Mouse (Mus musculus) midbrain, embryonic 16.5 days (tissue): ENCODE results near the gene Vgll3. TPM values are rescaled to one million over a fixed set of nuclear protein-coding genes. Genes with fewer than 3 reads are reported as not detected.
A peak's percentile ranks its signal among the peaks of the same experiment; 100 is the strongest.

Experiments used
- ATAC-seq: fragments of 200-750 bp; cut with Nextera tagmentation; 2 replicates; pipeline ENCODE4 v1.8.0; 2017; ENCODE audit warnings: moderate TSS enrichment
- H3K27ac ChIP-seq: fragments of 300-500 bp; sonication (generic); 2 replicates; pipeline ENCODE4 v1.5.1; 2014; ENCODE audit warnings: mild to moderate bottlenecking, low read length, mixed read lengths
- H3K27me3 ChIP-seq: fragments of 300-500 bp; sonication (generic); 2 replicates; pipeline ENCODE4 v1.6.1; 2014; ENCODE audit warnings: low read depth, low read length, mixed read lengths; ENCODE audit not compliant: control insufficient read depth, insufficient read depth
- H3K36me3 ChIP-seq: fragments of 300-500 bp; sonication (generic); 2 replicates; pipeline ENCODE4 v1.6.1; 2014; ENCODE audit warnings: mild to moderate bottlenecking, low read length, moderate library complexity, mixed read lengths; ENCODE audit not compliant: control insufficient read depth, insufficient read depth
- H3K4me1 ChIP-seq: fragments of 300-500 bp; sonication (generic); 2 replicates; pipeline ENCODE4 v1.6.1; 2014; ENCODE audit warnings: mild to moderate bottlenecking, low read length, mixed read lengths; ENCODE audit not compliant: control insufficient read depth, insufficient read depth
- H3K4me2 ChIP-seq: fragments of 300-500 bp; sonication (generic); 2 replicates; pipeline ENCODE4 v1.6.1; 2014; ENCODE audit warnings: mild to moderate bottlenecking, low read length, mixed read lengths
- H3K4me3 ChIP-seq: fragments of 300-500 bp; sonication (generic); 2 replicates; pipeline ENCODE4 v1.5.1; 2014; ENCODE audit warnings: low read depth, mild to moderate bottlenecking, low read length, moderate library complexity, mixed read lengths
- H3K9ac ChIP-seq: fragments of 300-500 bp; sonication (generic); 2 replicates; pipeline ENCODE4 v1.6.1; 2014; ENCODE audit warnings: low read depth, low read length, mixed read lengths
- H3K9me3 ChIP-seq: fragments of 300-500 bp; sonication (generic); replicated peaks from 2 replicates; pipeline ENCODE4 v1.6.1; 2014; ENCODE audit warnings: mild to moderate bottlenecking, low read length, mixed read lengths; ENCODE audit not compliant: control insufficient read depth, poor library complexity, severe bottlenecking
- WGBS: fragments of 180-500 bp; shearing (Covaris S2); extraction: QIAGEN DNeasy Blood & Tissue Kit; methylation state at CpG from one replicate; pipeline ENCODE4 v1.1.7; 2014; 5-methylcytosine and 5-hydroxymethylcytosine counted together
- polyA plus RNA-seq: library from polyadenylated mRNA; unstranded; fragments of >200 nt; fragmentation: Nextera tagmentation; extraction: Ambion mirVana; gene quantifications from 2 replicates; pipeline ENCODE4 v1.2.1, GENCODE M21; 2015

The Vgll3 gene
- polyA plus RNA-seq, result 0.72 and 1.2 TPM in 2 replicates

DNA sequence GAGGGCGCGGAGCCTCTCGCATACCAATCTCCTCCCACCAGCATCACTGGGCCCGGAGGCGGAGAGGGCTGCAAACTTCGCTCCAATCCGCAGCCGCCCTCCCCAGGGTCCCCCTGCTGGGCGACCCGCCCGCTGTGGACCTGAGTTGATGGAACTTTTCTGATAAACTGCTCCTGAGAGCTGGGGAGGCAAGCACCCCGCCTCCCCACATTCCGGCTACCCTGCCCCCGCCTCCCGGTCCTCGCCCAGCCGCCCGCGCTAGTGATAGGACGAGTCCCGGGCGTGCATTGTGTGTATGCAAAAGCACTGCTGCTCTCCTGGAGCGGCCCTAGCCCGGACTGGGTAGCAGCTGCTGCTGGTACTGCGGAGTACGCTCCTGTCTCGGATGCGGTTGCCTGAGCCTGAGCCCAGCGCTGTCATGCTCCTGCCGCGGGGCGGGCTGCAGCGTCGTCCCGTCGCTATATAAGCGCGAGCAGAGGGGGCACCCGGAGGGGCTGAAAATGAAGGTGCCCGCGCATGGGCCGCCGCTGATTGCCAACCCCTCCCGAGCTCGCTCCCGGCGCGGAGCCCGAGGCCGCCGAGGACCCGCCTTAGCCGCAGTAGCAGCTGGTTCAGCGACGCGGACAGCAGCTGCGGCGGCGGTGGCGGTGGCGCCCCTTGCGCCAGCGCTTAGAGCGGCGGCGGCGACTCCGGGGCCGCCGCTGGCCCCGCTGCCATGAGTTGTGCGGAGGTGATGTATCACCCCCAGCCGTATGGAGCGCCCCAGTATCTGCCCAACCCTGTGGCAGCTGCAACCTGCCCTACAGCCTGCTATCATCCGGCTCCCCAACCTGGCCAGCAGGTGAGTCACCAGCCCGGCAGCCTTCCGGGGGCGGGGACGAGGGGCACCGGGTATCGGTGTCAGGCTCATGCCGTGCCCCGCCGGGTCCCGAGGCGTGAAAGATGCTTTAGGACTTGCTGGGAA, at the start of gene Vgll3:
Vgll3 (plus strand) TSS at position 340 of the 964 bp plus-strand sequence.
- Histone ChIP-seq H3K9me3 (0 out of 2 replicates have a peak, but pooled peaks cover 3% of the 10 kb centered on the region), H3K27me3 (no peaks in the 10 kb centered on the region; the same call in 1 of the 2 replicates), H3K27ac (peak within 1 kb of the TSS; percentile 42; the same call in 1 of the 2 replicates), H3K9ac (peak within 1 kb of the TSS; percentile 81), H3K4me2 (peak within 1 kb of the TSS; percentile 98), H3K4me1 (peaks cover 8% of the 10 kb centered on the region), H3K36me3 (no peaks in the 10 kb centered on the region), H3K4me3 (peak within 1 kb of the TSS; percentile 83)
- under 1% methylated on average over 84 of the region's 86 CpGs for WGBS
- ATAC-seq, result peak; percentile 99

DNA sequence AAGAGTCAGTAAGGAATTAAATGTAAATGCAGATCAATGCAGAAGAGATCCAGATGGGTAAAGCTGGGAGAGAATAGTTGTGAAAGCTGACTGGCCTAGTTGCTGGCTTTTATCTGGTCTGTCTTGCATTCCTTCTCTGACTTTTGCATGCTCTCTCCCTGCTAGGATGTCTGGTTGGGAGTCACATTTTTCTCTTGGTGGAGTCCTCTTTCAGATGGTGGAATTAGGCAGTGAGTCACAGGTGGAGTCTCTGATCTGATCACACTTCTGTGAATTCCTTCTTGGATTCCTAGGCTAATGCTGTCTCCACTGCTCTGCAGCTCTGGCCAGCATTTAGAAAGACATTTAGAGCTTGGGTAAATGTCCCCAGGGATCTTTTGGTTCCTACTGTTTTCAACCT, 49.1 kb upstream of the Vgll3 start:
- Histone ChIP-seq H3K27me3 (no peaks in the 10 kb centered on the region), H3K9ac (no peak overlapping the region), H3K27ac (no peak overlapping the region), H3K4me2 (no peak overlapping the region), H3K4me1 (no peaks in the 10 kb centered on the region), H3K4me3 (no peak overlapping the region), H3K9me3 (no peaks in the 10 kb centered on the region), H3K36me3 (no peaks in the 10 kb centered on the region)
- ATAC-seq, result no peak

DNA sequence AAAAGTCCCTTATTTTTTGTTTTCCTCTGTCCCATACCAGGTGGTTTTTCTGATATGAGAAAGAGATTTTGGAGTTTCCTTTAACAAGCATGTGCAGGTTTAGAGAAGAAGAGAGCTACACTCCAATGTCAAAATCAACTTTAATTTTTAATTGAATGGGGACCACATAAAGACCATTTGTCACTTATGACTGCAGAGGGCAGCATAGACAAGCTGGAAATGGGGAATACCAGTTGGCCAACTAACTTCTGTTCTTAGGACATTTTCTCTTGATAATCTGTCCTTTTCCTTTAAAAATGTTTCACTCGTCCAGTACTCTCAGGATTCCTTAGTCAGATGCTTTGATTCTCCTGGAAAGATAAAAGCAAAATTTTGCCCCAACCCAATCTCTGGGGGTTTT, 29.1 kb upstream of the Vgll3 start:
- Histone ChIP-seq H3K9me3 (no peaks in the 10 kb centered on the region), H3K27ac (no peak overlapping the region), H3K9ac (no peak overlapping the region), H3K27me3 (no peaks in the 10 kb centered on the region), H3K36me3 (no peaks in the 10 kb centered on the region), H3K4me3 (no peak overlapping the region), H3K4me2 (no peak overlapping the region), H3K4me1 (no peaks in the 10 kb centered on the region)
- 56% methylated on average over 1 of the region's 1 CpGs for WGBS
- ATAC-seq, result no peak

DNA sequence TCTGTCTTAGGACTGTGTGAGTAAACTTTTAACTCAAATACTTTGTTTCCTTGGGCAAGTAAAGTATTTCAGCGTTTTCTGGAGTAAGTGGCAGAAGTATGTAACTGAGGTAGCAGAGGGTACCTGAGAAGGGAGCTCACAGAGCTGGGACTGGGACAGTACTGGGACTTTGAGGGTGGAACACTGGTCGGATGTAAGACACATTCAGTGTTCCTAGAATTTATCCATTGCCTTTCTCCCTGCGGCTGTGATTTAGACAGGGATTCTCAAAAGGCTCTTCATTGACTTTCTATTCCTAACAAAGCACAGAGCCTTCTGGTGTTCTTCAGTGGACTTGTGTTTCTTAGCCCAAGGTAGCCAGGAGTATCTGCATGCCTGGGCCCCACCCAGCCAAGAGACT, 1.0 kb downstream of the Vgll3 start:
- H3K4me1 ChIP-seq, result peaks cover 8% of the 10 kb centered on the region
- H3K36me3 ChIP-seq, result no peaks in the 10 kb centered on the region
- H3K27me3 ChIP-seq, result no peaks in the 10 kb centered on the region; the same call in 1 of the 2 replicates
- H3K4me2 ChIP-seq, result peak overlapping the region; percentile 98
- no peak for ATAC-seq
- 16% methylated on average over 3 of the region's 3 CpGs for WGBS
- H3K4me3 ChIP-seq, result peak overlapping the region; percentile 83
- H3K9me3 ChIP-seq, result 0 out of 2 replicates have a peak, but pooled peaks cover 3% of the 10 kb centered on the region
- H3K27ac ChIP-seq, result no peak overlapping the region
- no peak overlapping the region for H3K9ac ChIP-seq

DNA sequence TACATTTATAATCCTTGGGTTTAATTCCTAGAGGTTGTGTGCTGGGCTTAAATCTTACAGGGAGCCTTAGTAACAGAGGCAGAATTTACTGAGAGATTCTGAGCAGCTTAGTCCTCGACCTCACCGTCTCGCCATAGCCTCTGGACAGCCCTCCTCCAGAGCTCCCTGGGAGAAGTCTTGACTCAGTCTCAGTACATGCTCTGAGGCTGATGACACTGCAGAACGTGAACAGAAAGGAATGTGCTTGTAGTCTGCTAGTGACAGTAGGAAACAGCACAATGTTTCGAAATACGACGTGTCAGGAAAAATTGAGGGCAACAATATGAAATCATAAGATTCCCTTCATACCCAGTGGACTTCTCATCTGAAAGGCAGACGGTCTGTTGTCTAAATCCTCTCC, 3.7 kb downstream of the Vgll3 start:
- Histone ChIP-seq H3K27ac (no peak overlapping the region), H3K4me3 (no peak overlapping the region), H3K27me3 (no peaks in the 10 kb centered on the region; the same call in 1 of the 2 replicates), H3K9me3 (no peaks in the 10 kb centered on the region), H3K4me1 (peaks cover 8% of the 10 kb centered on the region), H3K9ac (no peak overlapping the region), H3K36me3 (no peaks in the 10 kb centered on the region), H3K4me2 (no peak overlapping the region)
- WGBS, result 64% methylated on average over 8 of the region's 8 CpGs
- no peak for ATAC-seq

DNA sequence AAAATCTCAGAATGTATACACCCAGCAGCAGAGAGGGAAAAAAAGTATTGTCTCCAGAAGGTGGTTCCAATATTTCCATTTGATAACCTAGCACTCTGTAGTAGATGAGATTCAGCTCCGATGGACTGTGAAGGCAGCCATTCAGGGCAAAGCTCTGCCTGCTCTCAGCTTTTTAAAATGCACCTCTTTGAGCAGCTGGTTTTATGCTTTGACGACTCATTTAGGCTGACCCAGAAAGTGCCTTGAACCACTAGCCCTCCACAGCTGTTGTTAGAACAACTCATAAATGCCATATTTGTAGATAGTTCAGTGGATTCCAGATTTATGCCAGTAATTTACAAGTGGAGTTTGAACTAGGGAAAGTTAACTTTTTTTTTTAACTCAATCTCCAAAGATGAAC, 5.7 kb downstream of the Vgll3 start:
- no peaks in the 10 kb centered on the region for H3K36me3 ChIP-seq
- no peak overlapping the region for H3K9ac ChIP-seq
- no peak overlapping the region for H3K4me2 ChIP-seq
- no peak overlapping the region for H3K27ac ChIP-seq
- H3K4me3 ChIP-seq, result no peak overlapping the region
- H3K9me3 ChIP-seq, result no peaks in the 10 kb centered on the region
- ATAC-seq, result no peak
- 36% methylated on average over 2 of the region's 2 CpGs for WGBS
- H3K4me1 ChIP-seq, result peaks cover 2% of the 10 kb centered on the region; the same call in 1 of the 2 replicates
- H3K27me3 ChIP-seq, result no peaks in the 10 kb centered on the region; the same call in 1 of the 2 replicates

DNA sequence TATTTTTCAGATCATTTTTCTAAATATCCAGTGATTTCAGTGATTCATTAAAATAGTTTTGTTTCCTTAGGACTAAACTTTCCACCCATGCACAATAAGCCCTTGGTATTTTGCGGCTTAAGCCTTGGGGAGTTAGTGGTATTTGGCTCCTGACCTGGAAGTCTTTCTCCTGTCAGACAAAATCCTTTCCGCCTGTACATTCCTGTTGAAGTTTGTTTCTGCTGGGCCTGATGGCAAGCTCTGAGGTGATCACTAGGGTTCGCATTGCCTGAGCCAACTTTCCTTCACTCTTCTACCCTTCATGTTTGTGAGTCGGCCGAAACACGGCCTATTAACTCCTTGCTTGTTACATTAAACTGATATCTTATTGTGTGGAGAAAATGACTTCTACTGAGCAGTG, 8.7 kb downstream of the Vgll3 start:
- H3K4me2 ChIP-seq, result no peak overlapping the region
- no peak overlapping the region for H3K9ac ChIP-seq
- H3K4me1 ChIP-seq, result no peaks in the 10 kb centered on the region
- 87% methylated on average over 6 of the region's 6 CpGs for WGBS
- no peak for ATAC-seq
- H3K27ac ChIP-seq, result no peak overlapping the region
- H3K9me3 ChIP-seq, result no peaks in the 10 kb centered on the region
- H3K27me3 ChIP-seq, result no peaks in the 10 kb centered on the region
- H3K4me3 ChIP-seq, result no peak overlapping the region
- H3K36me3 ChIP-seq, result no peaks in the 10 kb centered on the region

DNA sequence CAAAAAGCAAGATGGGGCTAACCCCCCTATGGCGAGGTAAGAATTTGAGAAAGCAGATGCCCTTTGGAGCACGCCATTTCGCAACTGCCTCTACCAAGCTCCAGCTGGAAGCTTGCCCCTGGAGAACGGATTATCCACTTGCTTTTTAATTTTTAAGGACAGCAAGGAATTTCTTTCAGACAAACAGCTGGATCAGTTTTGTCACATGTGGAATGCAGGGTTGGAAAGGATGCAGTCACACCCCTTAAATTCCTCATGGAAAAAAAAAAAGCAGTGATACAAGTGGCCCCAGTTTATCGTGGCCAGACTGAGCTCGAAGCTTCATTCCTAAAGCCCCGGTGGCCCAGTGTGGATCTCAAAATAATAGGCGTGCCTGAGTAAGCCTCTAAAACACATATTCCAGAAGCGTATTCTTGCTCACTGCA, 13.1 kb downstream of the Vgll3 start:
- Histone ChIP-seq H3K27ac (no peak overlapping the region), H3K4me3 (no peak overlapping the region), H3K9ac (no peak overlapping the region), H3K27me3 (no peaks in the 10 kb centered on the region), H3K36me3 (no peaks in the 10 kb centered on the region), H3K9me3 (no peaks in the 10 kb centered on the region), H3K4me1 (no peaks in the 10 kb centered on the region), H3K4me2 (no peak overlapping the region)
- WGBS, result 85% methylated on average over 9 of the region's 9 CpGs
- no peak for ATAC-seq

DNA sequence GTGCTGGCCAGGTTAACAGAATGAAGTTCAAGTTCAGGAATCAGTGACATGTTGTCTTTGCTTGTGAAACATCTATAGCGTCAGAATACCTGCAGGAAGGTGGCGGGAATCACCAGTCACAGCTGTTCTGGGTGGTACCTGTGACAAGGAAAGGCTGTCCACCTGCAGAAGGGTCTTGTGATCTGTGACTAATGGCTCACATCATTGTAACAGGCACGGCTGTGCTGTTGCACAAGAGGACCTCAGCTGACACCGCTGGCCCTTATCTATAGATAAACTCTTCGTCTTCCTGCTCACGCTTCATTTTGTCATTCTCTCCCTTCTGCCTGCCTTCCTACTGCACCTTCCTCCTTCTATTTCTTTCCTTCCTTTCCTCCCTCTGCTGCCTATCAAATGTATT, 14.0 kb downstream of the Vgll3 start:
- H3K9ac ChIP-seq, result no peak overlapping the region
- no peak overlapping the region for H3K4me2 ChIP-seq
- H3K4me1 ChIP-seq, result no peaks in the 10 kb centered on the region
- no peaks in the 10 kb centered on the region for H3K27me3 ChIP-seq
- no peak overlapping the region for H3K4me3 ChIP-seq
- H3K36me3 ChIP-seq, result no peaks in the 10 kb centered on the region
- ATAC-seq, result no peak
- no peak overlapping the region for H3K27ac ChIP-seq
- H3K9me3 ChIP-seq, result no peaks in the 10 kb centered on the region
- WGBS, result 96% methylated on average over 6 of the region's 6 CpGs
